Mouse (Mus musculus) liver, adult 2 months (tissue): ENCODE results near the gene Selenof. TPM values are rescaled to one million over a fixed set of nuclear protein-coding genes. Genes with fewer than 3 reads are reported as not detected.

Experiments
- DNase-seq: peaks from one replicate; pipeline ENCODE4 v3.0.0-alpha.2; 2011; ENCODE audit warnings: low read depth, low spot score; ENCODE audit errors: extremely low read depth
- H3K27ac ChIP-seq: fragments of 200-500 bp; replicated peaks from 2 replicates; pipeline ENCODE4 v1.5.1; 2012; ENCODE audit warnings: low read depth, mild to moderate bottlenecking, control low read depth, inconsistent platforms, low read length; ENCODE audit not compliant: insufficient read depth
- H3K27me3 ChIP-seq: fragments of 200-500 bp; 2 replicates; pipeline ENCODE4 v1.6.1; 2012; ENCODE audit warnings: mild to moderate bottlenecking, moderate library complexity, low read length, inconsistent platforms; ENCODE audit not compliant: control insufficient read depth, insufficient read depth
- H3K36me3 ChIP-seq: fragments of 200-500 bp; 2 replicates; pipeline ENCODE4 v1.6.1; 2012; ENCODE audit warnings: low read length, inconsistent platforms; ENCODE audit not compliant: control insufficient read depth, insufficient read depth
- H3K4me1 ChIP-seq: fragments of 200-500 bp; 2 replicates; pipeline ENCODE4 v1.6.1; 2011; ENCODE audit warnings: low read length; ENCODE audit not compliant: control insufficient read depth, insufficient read depth
- H3K4me3 ChIP-seq: fragments of 200-500 bp; 2 replicates; pipeline ENCODE4 v1.5.1; 2011; ENCODE audit warnings: low read depth, mild to moderate bottlenecking, control low read depth, low read length, moderate library complexity; ENCODE audit not compliant: insufficient read depth
- H3K79me2 ChIP-seq: fragments of 200-500 bp; 2 replicates; pipeline ENCODE4 v1.6.1; 2012; ENCODE audit warnings: inconsistent platforms, mild to moderate bottlenecking, low read length, moderate library complexity; ENCODE audit not compliant: control insufficient read depth, insufficient read depth
- H3K9ac ChIP-seq: fragments of 200-500 bp; 2 replicates; pipeline ENCODE4 v1.6.1; 2012; ENCODE audit warnings: low read depth, mild to moderate bottlenecking, control low read depth, inconsistent platforms, low read length
- CTCF ChIP-seq: fragments of 200-500 bp; IDR thresholded peaks from 2 replicates; pipeline ENCODE4 v1.5.1; 2011; ENCODE audit warnings: low read depth, low read length, control low read depth
- POLR2A ChIP-seq: fragments of 200-500 bp; IDR thresholded peaks from 2 replicates; pipeline ENCODE4 v1.6.1; 2011; ENCODE audit warnings: low read length, control low read depth; ENCODE audit not compliant: insufficient read depth; ENCODE audit errors: extremely low read depth
- WGBS: fragments of 180-500 bp; shearing (Covaris S2); methylation state at CpG from one replicate; pipeline ENCODE4 v1.1.7; 2018; 5-methylcytosine and 5-hydroxymethylcytosine counted together
- polyA plus RNA-seq: library from polyadenylated mRNA; depleted of rRNA; stranded (reverse); fragments of >200 nt; gene quantifications from 2 replicates; pipeline ENCODE4 v1.2.3, GENCODE M21; 2012; rRNA removed
- total RNA-seq: library from RNA; depleted of rRNA; stranded (reverse); fragments of >200 nt; gene quantifications from 2 replicates; pipeline ENCODE4 v1.2.3, GENCODE M21; 2014; rRNA removed

Selenof gene
- 314 and 385 TPM in 2 replicates for total RNA-seq
- polyA plus RNA-seq: 176 and 235 TPM in 2 replicates

- Histone ChIP-seq H3K9ac (peak within 1 kb of the TSS; percentile 97), H3K4me1 (peaks cover 14% of the 10 kb centered on the region), H3K79me2 (peaks cover 34% of the 10 kb centered on the region), H3K4me3 (peak within 1 kb of the TSS; percentile 97), H3K27ac (peak within 1 kb of the TSS; percentile 81), H3K36me3 (peaks cover 3% of the 10 kb centered on the region; the same call in 1 of the 2 replicates), H3K27me3 (no peaks in the 10 kb centered on the region)
- under 1% methylated on average over 65 of the region's 69 CpGs for WGBS
- TF ChIP-seq CTCF: no peak
- peak; percentile 82 for TF ChIP-seq POLR2A
- DNase-seq: peak; percentile 98
Measured at GRCm38 (mm10) chr3:144570047-144570815, at the start of gene Selenof, which contains the start of gene Hs2st1. Gene Selenof, plus strand, starts transcription at chr3:144570304. Gene Hs2st1, minus strand, starts transcription at chr3:144570181.

GRCm38 (mm10) chr3:144527918-144528317 is 42.2 kb upstream of the Selenof start:
- DNase-seq: no peak
- peaks cover 13% of the 10 kb centered on the region; the same call in 1 of the 2 replicates for H3K79me2 ChIP-seq
- WGBS: 94% methylated on average over 7 of the region's 7 CpGs

GRCm38 (mm10) chr3:144531023-144531422 is 39.1 kb upstream of the Selenof start:
- Histone ChIP-seq H3K79me2 (peaks cover 13% of the 10 kb centered on the region; the same call in 1 of the 2 replicates), H3K27me3 (no peaks in the 10 kb centered on the region), H3K36me3 (no peaks in the 10 kb centered on the region), H3K27ac (no peak overlapping the region), H3K4me3 (no peak overlapping the region), H3K9ac (peak overlapping the region; percentile 9; the same call in 1 of the 2 replicates), H3K4me1 (peaks cover 3% of the 10 kb centered on the region; the same call in 1 of the 2 replicates)
- peak; percentile 58 for DNase-seq
- TF ChIP-seq POLR2A (no peak), CTCF (no peak)
- WGBS: 32% methylated on average over 5 of the region's 5 CpGs

More at GRCm38 (mm10) chr3:144527918-144528317, 42.2 kb upstream of the Selenof start:
- Histone ChIP-seq H3K9ac (no peak overlapping the region), H3K27me3 (no peaks in the 10 kb centered on the region), H3K36me3 (no peaks in the 10 kb centered on the region), H3K4me3 (no peak overlapping the region), H3K27ac (no peak overlapping the region), H3K4me1 (peaks cover 3% of the 10 kb centered on the region; the same call in 1 of the 2 replicates)
- TF ChIP-seq CTCF: no peak
- TF ChIP-seq POLR2A: no peak

- H3K27ac ChIP-seq: no peak overlapping the region
- no peak overlapping the region for H3K4me3 ChIP-seq
- peaks cover 5% of the 10 kb centered on the region for H3K4me1 ChIP-seq
- no peaks in the 10 kb centered on the region for H3K36me3 ChIP-seq
- peaks cover 12% of the 10 kb centered on the region; the same call in 1 of the 2 replicates for H3K79me2 ChIP-seq
- no peak for DNase-seq
- WGBS: 96% methylated on average over 4 of the region's 4 CpGs
- TF ChIP-seq CTCF (no peak), POLR2A (no peak)
- no peaks in the 10 kb centered on the region for H3K27me3 ChIP-seq
- H3K9ac ChIP-seq: no peak overlapping the region
Measured at GRCm38 (mm10) chr3:144535056-144535455, 35.0 kb upstream of the Selenof start.

- Histone ChIP-seq H3K9ac (no peak overlapping the region), H3K4me3 (no peak overlapping the region), H3K27ac (no peak overlapping the region), H3K4me1 (peaks cover 6% of the 10 kb centered on the region), H3K79me2 (peaks cover 14% of the 10 kb centered on the region; the same call in 1 of the 2 replicates), H3K27me3 (no peaks in the 10 kb centered on the region), H3K36me3 (no peaks in the 10 kb centered on the region)
- DNase-seq: peak; percentile 68
- WGBS: 29% methylated on average over 7 of the region's 7 CpGs
- TF ChIP-seq CTCF: no peak
- TF ChIP-seq POLR2A: no peak
Measured at GRCm38 (mm10) chr3:144537078-144537855, 32.8 kb upstream of the Selenof start.

GRCm38 (mm10) chr3:144539051-144539450 is 31.1 kb upstream of the Selenof start:
- no peak overlapping the region for H3K4me3 ChIP-seq
- TF ChIP-seq CTCF (no peak), POLR2A (no peak)
- peaks cover 13% of the 10 kb centered on the region; the same call in 1 of the 2 replicates for H3K79me2 ChIP-seq
- DNase-seq: no peak
- H3K9ac ChIP-seq: no peak overlapping the region
- no peaks in the 10 kb centered on the region for H3K36me3 ChIP-seq
- H3K27ac ChIP-seq: no peak overlapping the region
- 74% methylated on average over 3 of the region's 3 CpGs for WGBS
- H3K27me3 ChIP-seq: no peaks in the 10 kb centered on the region
- H3K4me1 ChIP-seq: peaks cover 6% of the 10 kb centered on the region
